Mouse (Mus musculus): Measurements from ENCODE around the gene Map3k4. TPM values are rescaled to one million over a fixed set of nuclear protein-coding genes. Genes with fewer than 3 reads are reported as not detected.
"Not testable (repeated sequence)": the region's sequence is repeated elsewhere in the genome, so short reads cannot be mapped to it uniquely, and the experiment has no call there.

The Map3k4 gene
- polyA plus RNA-seq, 1 experiment from 2014 or later = 48.5 TPM

- not testable (repeated sequence) for H3K27me3 ChIP-seq; H3K4me2 ChIP-seq (replicated peaks); H3K9me3 ChIP-seq; H3K9ac ChIP-seq (replicated peaks); H3K36me3 ChIP-seq; ATAC-seq; H3K27ac ChIP-seq; H3K4me3 ChIP-seq (replicated peaks)
- 96% methylated on average over 1 of the region's 1 CpGs for WGBS
- peaks cover 36% of the 10 kb centered on the region for H3K4me1 ChIP-seq (replicated peaks)
These were observed 28.8 kb downstream of the Map3k4 start for GRCm38 (mm10) chr17:12289836-12290235.

GRCm38 (mm10) chr17:12288871-12289270, 29.7 kb downstream of the Map3k4 start:
- ATAC-seq = no peak
- H3K4me2 ChIP-seq (replicated peaks) = no peak overlapping the region
- 94% methylated on average over 4 of the region's 4 CpGs for WGBS
- H3K4me1 ChIP-seq (replicated peaks) = peaks cover 35% of the 10 kb centered on the region
- H3K9ac ChIP-seq (replicated peaks) = no peak overlapping the region
- H3K9me3 ChIP-seq = no peaks in the 10 kb centered on the region
- H3K27ac ChIP-seq = no peak overlapping the region
- H3K4me3 ChIP-seq (replicated peaks) = no peak overlapping the region
- H3K36me3 ChIP-seq = 0 out of 2 replicates have a peak, but pooled peaks cover 3% of the 10 kb centered on the region
- H3K27me3 ChIP-seq = no peaks in the 10 kb centered on the region

GRCm38 (mm10) chr17:12279810-12280209, 38.8 kb downstream of the Map3k4 start:
- no peak for ATAC-seq
- peaks cover 22% of the 10 kb centered on the region for H3K36me3 ChIP-seq
- no peak overlapping the region for H3K9ac ChIP-seq (replicated peaks)
- no peaks in the 10 kb centered on the region for H3K27me3 ChIP-seq
- no peak overlapping the region for H3K4me2 ChIP-seq (replicated peaks)
- WGBS = 98% methylated on average over 10 of the region's 10 CpGs
- H3K4me3 ChIP-seq (replicated peaks) = no peak overlapping the region
- H3K9me3 ChIP-seq = peaks cover 5% of the 10 kb centered on the region; the same call in 1 of the 2 replicates
- H3K4me1 ChIP-seq (replicated peaks) = no peaks in the 10 kb centered on the region
- no peak overlapping the region for H3K27ac ChIP-seq

- WGBS = 90% methylated on average over 5 of the region's 5 CpGs
- Histone ChIP-seq H3K9ac (replicated peaks) (no peak overlapping the region), H3K4me3 (replicated peaks) (no peak overlapping the region), H3K9me3 (peaks cover under 1% of the 10 kb centered on the region; the same call in 1 of the 2 replicates), H3K4me1 (replicated peaks) (0 out of 2 replicates have a peak, but pooled peaks cover under 1% of the 10 kb centered on the region), H3K36me3 (peaks cover 22% of the 10 kb centered on the region), H3K4me2 (replicated peaks) (no peak overlapping the region), H3K27ac (no peak overlapping the region), H3K27me3 (no peaks in the 10 kb centered on the region)
- ATAC-seq = no peak
These were observed 40.5 kb downstream of the Map3k4 start for GRCm38 (mm10) chr17:12278073-12278472.

- WGBS = 86% methylated on average over 4 of the region's 4 CpGs
- 0 out of 2 replicates have a peak, but pooled peaks cover 4% of the 10 kb centered on the region for H3K4me1 ChIP-seq (replicated peaks)
- H3K36me3 ChIP-seq = peaks cover 22% of the 10 kb centered on the region
- no peaks in the 10 kb centered on the region for H3K9me3 ChIP-seq
- H3K27me3 ChIP-seq = no peaks in the 10 kb centered on the region
- no peak overlapping the region for H3K9ac ChIP-seq (replicated peaks)
- ATAC-seq = no peak
- no peak overlapping the region for H3K4me3 ChIP-seq (replicated peaks)
- no peak overlapping the region for H3K4me2 ChIP-seq (replicated peaks)
- no peak overlapping the region for H3K27ac ChIP-seq
These were observed 41.3 kb downstream of the Map3k4 start for GRCm38 (mm10) chr17:12277297-12277696.

- H3K9ac ChIP-seq (replicated peaks) = no peak overlapping the region
- 0 out of 2 replicates have a peak, but pooled peaks cover 4% of the 10 kb centered on the region for H3K4me1 ChIP-seq (replicated peaks)
- WGBS = 90% methylated on average over 11 of the region's 11 CpGs
- ATAC-seq = no peak
- no peaks in the 10 kb centered on the region for H3K9me3 ChIP-seq
- no peak overlapping the region for H3K27ac ChIP-seq
- peaks cover 26% of the 10 kb centered on the region for H3K36me3 ChIP-seq
- no peaks in the 10 kb centered on the region for H3K27me3 ChIP-seq
- H3K4me3 ChIP-seq (replicated peaks) = no peak overlapping the region
- no peak overlapping the region for H3K4me2 ChIP-seq (replicated peaks)
These were observed 41.9 kb downstream of the Map3k4 start for GRCm38 (mm10) chr17:12276496-12277200.

GRCm38 (mm10) chr17:12275756-12276155, 42.8 kb downstream of the Map3k4 start:
- H3K27ac ChIP-seq = no peak overlapping the region
- no peak overlapping the region for H3K9ac ChIP-seq (replicated peaks)
- 0 out of 2 replicates have a peak, but pooled peaks cover 4% of the 10 kb centered on the region for H3K4me1 ChIP-seq (replicated peaks)
- 84% methylated on average over 9 of the region's 9 CpGs for WGBS
- ATAC-seq = no peak
- H3K27me3 ChIP-seq = no peaks in the 10 kb centered on the region
- H3K36me3 ChIP-seq = peaks cover 35% of the 10 kb centered on the region
- H3K4me2 ChIP-seq (replicated peaks) = no peak overlapping the region
- no peaks in the 10 kb centered on the region for H3K9me3 ChIP-seq
- no peak overlapping the region for H3K4me3 ChIP-seq (replicated peaks)

- 91% methylated on average over 5 of the region's 5 CpGs for WGBS
- no peak for ATAC-seq
- H3K9me3 ChIP-seq = no peaks in the 10 kb centered on the region
These were observed 45.6 kb downstream of the Map3k4 start for GRCm38 (mm10) chr17:12273032-12273431.

GRCm38 (mm10) chr17:12271805-12272204, 46.8 kb downstream of the Map3k4 start:
- Histone ChIP-seq H3K4me1 (replicated peaks) (peaks cover 16% of the 10 kb centered on the region), H3K4me2 (replicated peaks) (no peak overlapping the region), H3K9me3 (no peaks in the 10 kb centered on the region), H3K36me3 (peaks cover 38% of the 10 kb centered on the region), H3K9ac (replicated peaks) (no peak overlapping the region), H3K27ac (no peak overlapping the region), H3K27me3 (no peaks in the 10 kb centered on the region), H3K4me3 (replicated peaks) (no peak overlapping the region)
- no peak for ATAC-seq
- 96% methylated on average over 18 of the region's 18 CpGs for WGBS

More at GRCm38 (mm10) chr17:12273032-12273431, 45.6 kb downstream of the Map3k4 start:
- Histone ChIP-seq H3K9ac (replicated peaks) (no peak overlapping the region), H3K27ac (no peak overlapping the region), H3K36me3 (peaks cover 49% of the 10 kb centered on the region), H3K4me2 (replicated peaks) (no peak overlapping the region), H3K27me3 (no peaks in the 10 kb centered on the region), H3K4me1 (replicated peaks) (peaks cover 9% of the 10 kb centered on the region), H3K4me3 (replicated peaks) (no peak overlapping the region)

- Histone ChIP-seq H3K27me3 (no peaks in the 10 kb centered on the region), H3K9ac (replicated peaks) (no peak overlapping the region; the same call in 1 of the 2 replicates), H3K27ac (peak overlapping the region; percentile 35), H3K36me3 (peaks cover 27% of the 10 kb centered on the region), H3K9me3 (no peaks in the 10 kb centered on the region), H3K4me1 (replicated peaks) (peaks cover 28% of the 10 kb centered on the region), H3K4me2 (replicated peaks) (no peak overlapping the region), H3K4me3 (replicated peaks) (no peak overlapping the region)
- ATAC-seq = no peak
- WGBS = 83% methylated on average over 10 of the region's 10 CpGs
These were observed 50.1 kb downstream of the Map3k4 start for GRCm38 (mm10) chr17:12268538-12268937.

GRCm38 (mm10) chr17:12268091-12268490, 50.5 kb downstream of the Map3k4 start:
- Histone ChIP-seq H3K27me3 (no peaks in the 10 kb centered on the region), H3K4me2 (replicated peaks) (no peak overlapping the region), H3K4me3 (replicated peaks) (no peak overlapping the region), H3K27ac (no peak overlapping the region), H3K9me3 (no peaks in the 10 kb centered on the region), H3K36me3 (peaks cover 31% of the 10 kb centered on the region), H3K4me1 (replicated peaks) (peaks cover 27% of the 10 kb centered on the region), H3K9ac (replicated peaks) (no peak overlapping the region)
- 73% methylated on average over 4 of the region's 4 CpGs for WGBS
- ATAC-seq = no peak

- Histone ChIP-seq H3K27me3 (no peaks in the 10 kb centered on the region), H3K9ac (replicated peaks) (no peak overlapping the region), H3K4me1 (replicated peaks) (peaks cover 24% of the 10 kb centered on the region), H3K36me3 (peaks cover 29% of the 10 kb centered on the region), H3K4me3 (replicated peaks) (no peak overlapping the region), H3K27ac (peak overlapping the region; percentile 58; the same call in 1 of the 2 replicates), H3K9me3 (no peaks in the 10 kb centered on the region), H3K4me2 (replicated peaks) (no peak overlapping the region)
- WGBS = 67% methylated on average over 21 of the region's 21 CpGs
- ATAC-seq = peak; percentile 76
These were observed 52.3 kb downstream of the Map3k4 start for GRCm38 (mm10) chr17:12265969-12266925.

All from midbrain, embryonic 13.5 days (tissue).